In the genomic region with DNA sequence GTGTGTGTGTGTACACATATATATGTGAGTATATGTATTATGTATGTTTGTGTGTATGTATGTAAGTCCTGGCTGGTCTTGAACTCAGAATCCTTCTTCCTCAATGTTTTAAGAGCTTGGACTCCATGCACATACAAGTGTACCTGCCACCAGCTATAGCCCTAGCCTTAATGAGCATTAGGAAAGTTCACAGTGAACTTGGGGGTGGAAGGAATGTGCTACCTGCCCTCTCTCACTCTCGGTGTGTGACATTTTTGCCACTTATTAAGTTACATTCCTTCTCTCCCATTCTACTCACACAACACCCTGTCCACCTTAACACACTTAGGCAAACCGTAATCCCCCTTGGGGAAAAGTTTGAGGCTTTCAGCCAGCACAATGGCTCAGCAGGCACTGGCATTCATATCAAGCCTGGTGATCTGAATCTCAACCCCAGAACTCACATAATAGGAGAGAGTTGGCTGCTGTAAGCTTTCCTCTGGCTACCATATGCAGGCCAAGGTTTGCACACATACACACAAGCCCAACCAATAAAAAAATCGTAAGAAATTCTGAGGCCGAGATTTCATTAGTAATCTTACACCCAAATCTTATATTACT, we compare ENCODE assay signal across 24 mouse cellular contexts.
DNase-seq lines count a peak whose midpoint lies in the region; ATAC-seq and TF ChIP-seq lines count a peak whose summit lies in the region.
"Had no signal": no experiment of that assay in that cellular context is flagged by ENCODE, and none has a peak within 500 bp of the region (broad histone marks: within the 10 kb centered on the region; RNA-seq: fewer than 3 reads in every experiment).

No protein-coding gene starts in this region.

- no peaks in the 10 kb centered on the region for H3K27me3 ChIP-seq in kidney, adult 2 months (replicated peaks; ENCODE audit: control insufficient read depth, insufficient read depth, low read length)
- no peaks in the 10 kb centered on the region for H3K27me3 ChIP-seq in kidney, embryonic 16.5 days (ENCODE audit: insufficient read depth, low read length)
- no peaks in the 10 kb centered on the region for H3K27me3 ChIP-seq in forebrain, embryonic 14.5 days (replicated peaks; ENCODE audit: control insufficient read depth, insufficient read depth, low read length)
- H3K27me3 ChIP-seq: hindbrain, embryonic 12.5 days; intestine, embryonic 15.5 days; lung, embryonic 15.5 days had no signal

- TF ChIP-seq CTCF in kidney, adult 2 months (conservative IDR thresholded peaks at IDR 0.05; ENCODE audit: insufficient read depth, insufficient read length, low read depth, low read length), result no peak

- H3K4me1 ChIP-seq in kidney, adult 2 months (ENCODE audit: control insufficient read depth, insufficient read depth, low read length), result no peaks in the 10 kb centered on the region
- peaks cover 5% of the 10 kb centered on the region; the same call in 1 of the 2 replicates for H3K4me1 ChIP-seq in kidney, embryonic 16.5 days (ENCODE audit: insufficient read depth, low read length)
- peaks cover 11% of the 10 kb centered on the region for H3K4me1 ChIP-seq in forebrain, embryonic 14.5 days (ENCODE audit: control insufficient read depth, insufficient read depth, low read length)
- H3K4me1 ChIP-seq: hindbrain, embryonic 12.5 days; intestine, embryonic 15.5 days had no signal

- H3K27ac ChIP-seq in kidney, adult 2 months (ENCODE audit: insufficient read depth, low read depth, low read length), result no peak overlapping the region
- H3K27ac ChIP-seq in kidney, embryonic 16.5 days (ENCODE audit: low read length), result no peak overlapping the region
- peak overlapping the region; percentile 9; the same call in 1 of the 2 replicates for H3K27ac ChIP-seq in forebrain, embryonic 14.5 days (ENCODE audit: low read depth, low read length)
- H3K27ac ChIP-seq: hindbrain, embryonic 12.5 days; hindbrain, postnatal 0 days; intestine, embryonic 15.5 days; liver, embryonic 14.5 days; lung, embryonic 15.5 days; midbrain, embryonic 10.5 days had no signal

- ATAC-seq in kidney, embryonic 16.5 days (ENCODE audit: low FRiP score, low TSS enrichment), result no peak
- ATAC-seq in forebrain, embryonic 14.5 days, result no peak; the same call in 1 of the 2 replicates
- ATAC-seq in erythroid progenitor cell, adult 5-6 weeks (replicated peaks; ENCODE audit: low FRiP score, poor library complexity, severe bottlenecking), result no peak
- ATAC-seq: activated CD4-positive, CD25-positive, alpha-beta regulatory T cell, adult 4 months; hindbrain, postnatal 0 days; intestine, embryonic 15.5 days had no signal

- no peak overlapping the region for H3K4me2 ChIP-seq in kidney, embryonic 16.5 days (replicated peaks; ENCODE audit: low read depth, low read length)
- no peak overlapping the region for H3K4me2 ChIP-seq in forebrain, embryonic 14.5 days (ENCODE audit: low read length)
- H3K4me2 ChIP-seq: heart, embryonic 11.5 days; hindbrain, embryonic 12.5 days; intestine, embryonic 15.5 days; lung, embryonic 15.5 days had no signal

- no peak overlapping the region for H3K4me3 ChIP-seq in kidney, adult 2 months (ENCODE audit: insufficient read depth, low read depth, low read length)
- no peak overlapping the region for H3K4me3 ChIP-seq in kidney, embryonic 16.5 days (ENCODE audit: low read length)
- no peak overlapping the region for H3K4me3 ChIP-seq in forebrain, embryonic 14.5 days (ENCODE audit: low read depth, low read length)
- H3K4me3 ChIP-seq: hindbrain, embryonic 12.5 days; intestine, embryonic 15.5 days; lung, embryonic 15.5 days; midbrain, embryonic 10.5 days had no signal

- no peaks in the 10 kb centered on the region for H3K36me3 ChIP-seq in kidney, adult 2 months (ENCODE audit: control insufficient read depth, insufficient read depth, low read length)
- H3K36me3 ChIP-seq in kidney, embryonic 16.5 days (ENCODE audit: insufficient read depth, low read length), result peaks cover 2% of the 10 kb centered on the region; the same call in 1 of the 2 replicates
- 0 out of 2 replicates have a peak, but pooled peaks cover 2% of the 10 kb centered on the region for H3K36me3 ChIP-seq in forebrain, embryonic 14.5 days (ENCODE audit: control insufficient read depth, insufficient read depth, low read length)
- H3K36me3 ChIP-seq: hindbrain, embryonic 12.5 days; intestine, embryonic 15.5 days; midbrain, embryonic 10.5 days had no signal

- WGBS in kidney, adult 2 months, result 81% methylated on average over 4 of the region's 4 CpGs
- 85% methylated on average over 4 of the region's 4 CpGs for WGBS in kidney, embryonic 16.5 days
- 21% methylated on average over 4 of the region's 4 CpGs for WGBS in forebrain, embryonic 14.5 days

- peak; percentile 58 for DNase-seq in adrenal gland, postnatal 14 days
- no peak for DNase-seq in adrenal gland, postnatal 4 days (ENCODE audit: low spot score in 2 of 2)
- DNase-seq in kidney, adult 2 months, result peak; percentile 34
- DNase-seq in R1 (ENCODE audit: low read depth, low spot score), result peak; percentile 11
- DNase-seq in forebrain, embryonic 14.5 days (ENCODE audit: low spot score), result peak; percentile 62
- DNase-seq in cerebellum, postnatal 25 days, result no peak
- DNase-seq: cerebellum, adult 2 months; gastrocnemius, postnatal 10 days; heart, postnatal 36 days; kidney, adult 8-10 months; kidney, postnatal 10 days; liver; thymus, adult 2 months; thymus, postnatal 4 days had no signal

- TF ChIP-seq POLR2A in kidney, adult 2 months (IDR thresholded peaks at IDR 0.05; ENCODE audit: low read depth, low read length), result no peak

- H3K9ac ChIP-seq in kidney, embryonic 16.5 days (replicated peaks; ENCODE audit: low read length), result no peak overlapping the region
- H3K9ac ChIP-seq in forebrain, embryonic 14.5 days (ENCODE audit: low read length), result no peak overlapping the region
- H3K9ac ChIP-seq: hindbrain, embryonic 12.5 days; intestine, embryonic 15.5 days; liver, embryonic 14.5 days; lung, embryonic 15.5 days had no signal

- no peaks in the 10 kb centered on the region for H3K9me3 ChIP-seq in kidney, embryonic 16.5 days (ENCODE audit: low read length)
- H3K9me3 ChIP-seq in forebrain, embryonic 14.5 days (replicated peaks; ENCODE audit: control insufficient read depth, low read length), result no peaks in the 10 kb centered on the region
- H3K9me3 ChIP-seq: hindbrain, embryonic 12.5 days; intestine, embryonic 15.5 days; lung, embryonic 15.5 days; midbrain, embryonic 10.5 days had no signal

Comparison
In these comparisons a context has a peak if more than half of its experiments do, and no peak if none do; other contexts are left out.
1. DNase-seq: peak in adrenal gland, postnatal 14 days (single experiment), kidney, adult 2 months (single experiment), R1 (single experiment) and forebrain, embryonic 14.5 days (single experiment); none in adrenal gland, postnatal 4 days (0 of 2) and cerebellum, postnatal 25 days (0 of 2).